Comparison of ENCODE assay signal across 8 mouse cellular contexts in the genomic region with DNA sequence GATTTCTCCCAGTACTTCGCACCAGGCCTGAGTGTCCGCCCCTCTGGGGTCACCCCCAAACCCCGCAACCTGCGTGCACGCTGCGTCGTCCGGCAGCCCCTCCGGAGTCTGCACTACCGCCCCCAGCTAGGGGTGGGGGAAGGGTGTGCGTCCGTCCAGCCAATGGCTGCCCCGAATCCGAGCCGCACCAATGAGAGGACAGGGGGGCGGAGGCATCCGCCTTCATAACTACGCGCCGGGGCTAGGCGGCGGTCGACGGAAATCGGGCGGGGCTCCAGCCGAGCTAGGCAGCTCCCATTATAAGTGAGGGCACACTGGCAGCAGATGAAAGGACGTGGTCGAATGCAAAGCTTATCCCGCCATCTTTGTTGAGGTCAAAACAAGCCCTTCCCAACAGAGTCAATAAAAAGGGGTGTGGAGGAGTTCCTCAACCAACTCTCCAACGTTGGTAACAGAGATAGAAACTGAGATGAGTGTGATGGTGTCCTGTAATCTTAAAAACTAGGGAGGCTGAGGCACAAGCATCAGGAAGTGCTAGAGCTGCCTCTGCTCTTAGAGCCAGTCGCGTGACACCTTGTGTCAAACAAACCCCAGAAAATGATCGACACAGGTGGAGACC. TPM values are rescaled to one million over a fixed set of nuclear protein-coding genes. Genes with fewer than 3 reads are reported as not detected.
DNase-seq lines count a peak whose midpoint lies in the region; ATAC-seq lines count a peak whose summit lies in the region.

A gene (plus strand): TSS at position 368 of the 619 bp plus-strand sequence.

- WGBS in heart, embryonic 13.5 days = 8% methylated on average over 34 of the region's 34 CpGs
- WGBS in liver, embryonic 13.5 days (ENCODE audit: insufficient replicate concordance) = 7% methylated on average over 34 of the region's 34 CpGs
- WGBS in stomach, embryonic 16.5 days = 6% methylated on average over 34 of the region's 34 CpGs

- H3K4me1 ChIP-seq in heart, embryonic 13.5 days = peaks cover 45% of the 10 kb centered on the region
- peaks cover 68% of the 10 kb centered on the region for H3K4me1 ChIP-seq in liver, embryonic 13.5 days (replicated peaks)
- peaks cover 37% of the 10 kb centered on the region for H3K4me1 ChIP-seq in stomach, embryonic 16.5 days (ENCODE audit: control insufficient read depth, insufficient read depth, low read length)

- peak within 1 kb of the TSS; percentile 65 for H3K27ac ChIP-seq in heart, embryonic 13.5 days (replicated peaks)
- peak within 1 kb of the TSS; percentile 81 for H3K27ac ChIP-seq in liver, embryonic 13.5 days
- peak within 1 kb of the TSS; percentile 96 for H3K27ac ChIP-seq in stomach, embryonic 16.5 days (ENCODE audit: low read length)

- peak; percentile 80 for ATAC-seq in erythroid progenitor cell, adult 5-6 weeks (replicated peaks; ENCODE audit: low FRiP score, poor library complexity, severe bottlenecking)
- peak; percentile 83 for ATAC-seq in heart, embryonic 13.5 days (ENCODE audit: extremely low read depth, insufficient number of reproducible peaks, low FRiP score, low TSS enrichment)
- peak; percentile 88 for ATAC-seq in liver, embryonic 13.5 days (ENCODE audit: low read depth)
- peak; percentile 89 for ATAC-seq in stomach, embryonic 16.5 days (ENCODE audit: insufficient read depth, low FRiP score)

- peaks cover 48% of the 10 kb centered on the region for H3K36me3 ChIP-seq in heart, embryonic 13.5 days
- H3K36me3 ChIP-seq in liver, embryonic 13.5 days = peaks cover 52% of the 10 kb centered on the region
- H3K36me3 ChIP-seq in stomach, embryonic 16.5 days (ENCODE audit: control insufficient read depth, insufficient read depth, low read length) = peaks cover 13% of the 10 kb centered on the region

- H3K27me3 ChIP-seq in heart, embryonic 13.5 days (replicated peaks) = no peaks in the 10 kb centered on the region
- H3K27me3 ChIP-seq in liver, embryonic 13.5 days = no peaks in the 10 kb centered on the region
- H3K27me3 ChIP-seq in stomach, embryonic 16.5 days (ENCODE audit: control insufficient read depth, insufficient read depth, low read length) = no peaks in the 10 kb centered on the region

- peak within 1 kb of the TSS; percentile 78 for H3K4me2 ChIP-seq in heart, embryonic 13.5 days
- H3K4me2 ChIP-seq in liver, embryonic 13.5 days = peak within 1 kb of the TSS; percentile 96
- H3K4me2 ChIP-seq in stomach, embryonic 16.5 days (ENCODE audit: low read depth, low read length) = peak within 1 kb of the TSS; percentile 67

- DNase-seq in CD4-positive helper T cell, adult 2 months (ENCODE audit: low read depth, low spot score) = peak; percentile 98
- DNase-seq in brain, embryonic 18.5 days (ENCODE audit: low read depth, low spot score) = peak; percentile 95
- peak; percentile 99 for DNase-seq in kidney, postnatal 14 days
- peak; percentile 97 for DNase-seq in liver, embryonic 13.5 days
- peak; percentile 92 for DNase-seq in neural tube, embryonic 10.5 days (ENCODE audit: extremely low spot score, low spot score)

- peak within 1 kb of the TSS; percentile 97 for H3K4me3 ChIP-seq in heart, embryonic 13.5 days
- H3K4me3 ChIP-seq in liver, embryonic 13.5 days (replicated peaks) = peak within 1 kb of the TSS; percentile 81
- H3K4me3 ChIP-seq in stomach, embryonic 16.5 days (replicated peaks; ENCODE audit: low read length) = peak within 1 kb of the TSS; percentile 89

- H3K9me3 ChIP-seq in heart, embryonic 13.5 days = no peaks in the 10 kb centered on the region
- H3K9me3 ChIP-seq in liver, embryonic 13.5 days (replicated peaks) = no peaks in the 10 kb centered on the region
- H3K9me3 ChIP-seq in stomach, embryonic 16.5 days (replicated peaks; ENCODE audit: control insufficient read depth, low read length) = no peaks in the 10 kb centered on the region

- peak within 1 kb of the TSS; percentile 94 for H3K9ac ChIP-seq in heart, embryonic 13.5 days
- H3K9ac ChIP-seq in liver, embryonic 13.5 days = peak within 1 kb of the TSS; percentile 80
- peak within 1 kb of the TSS; percentile 82 for H3K9ac ChIP-seq in stomach, embryonic 16.5 days (ENCODE audit: low read length)

RNA-seq across cellular contexts. Expression of the gene that starts here (rescaled TPM):
- total RNA-seq in erythroid progenitor cell, adult 5-6 weeks (2015; ENCODE audit: low replicate concordance) = 522 and 544 TPM in 2 replicates
- 281 and 297 TPM in 2 replicates for total RNA-seq in erythroid progenitor cell, adult 5-6 weeks (2017; ENCODE audit: low replicate concordance)
- polyA plus RNA-seq in heart, embryonic 13.5 days (2015; fragmentation: Nextera tagmentation; extraction: Ambion mirVana) = 630 and 695 TPM in 2 replicates
- 761 and 840 TPM in 2 replicates for polyA plus RNA-seq in liver, embryonic 13.5 days (2015; fragmentation: Nextera tagmentation; extraction: Ambion mirVana)
- 915 and 1,024 TPM in 2 replicates for polyA plus RNA-seq in stomach, embryonic 16.5 days (2015; fragmentation: Nextera tagmentation; extraction: Ambion mirVana)

Comparison
In these comparisons a context has a peak if more than half of its experiments do, and no peak if none do; other contexts are left out.
1. Peak in every context shown above with its lines: DNase-seq, ATAC-seq, H3K4me3 ChIP-seq and H3K27ac ChIP-seq.